Mouse (Mus musculus) liver, embryonic 13.5 days (tissue): ENCODE measurements around the gene Aplnr. TPM values are rescaled to one million over a fixed set of nuclear protein-coding genes. Genes with fewer than 3 reads are reported as not detected.

Experiments used
- polyA plus RNA-seq: library from polyadenylated mRNA; unstranded; fragments of >200 nt; fragmentation: Nextera tagmentation; extraction: Ambion mirVana; gene quantifications from 2 replicates; pipeline ENCODE4 v1.2.1, GENCODE M21; 2015

The Aplnr gene
- polyA plus RNA-seq, 1 experiment from 2014 or later = 2.0 TPM

Other genes with a start within 250 kb of the Aplnr start
- gene Rtn4rl2, start 249.5 kb upstream of the Aplnr start, polyA plus RNA-seq = not detected in 2 replicates
- gene Slc43a3, start 199.6 kb upstream of the Aplnr start, polyA plus RNA-seq = 120 and 129 TPM in 2 replicates
- gene Prg2, start 155.8 kb upstream of the Aplnr start, polyA plus RNA-seq = 59.8 and 60.0 TPM in 2 replicates
- gene Prg3, start 148.0 kb upstream of the Aplnr start, polyA plus RNA-seq = 6.3 and 6.5 TPM in 2 replicates
- gene Ssrp1, start 99.0 kb upstream of the Aplnr start, polyA plus RNA-seq = 199 and 216 TPM in 2 replicates
- gene P2rx3, start 98.8 kb upstream of the Aplnr start, polyA plus RNA-seq = 0.23 and 0.27 TPM in 2 replicates
- gene Tnks1bp1, start 88.2 kb upstream of the Aplnr start, polyA plus RNA-seq = 3.4 and 4.9 TPM in 2 replicates
- 0.10 and 0.12 TPM in 2 replicates for gene Lrrc55, start 61.0 kb downstream of the Aplnr start, polyA plus RNA-seq
- not detected in 2 replicates for gene Olfr987, start 203.1 kb downstream of the Aplnr start, polyA plus RNA-seq
- not detected in 2 replicates for gene Olfr988, start 227.0 kb downstream of the Aplnr start, polyA plus RNA-seq